Mouse (Mus musculus): Measurements from ENCODE around the gene Pkd1l1.

The Pkd1l1 gene

DNA sequence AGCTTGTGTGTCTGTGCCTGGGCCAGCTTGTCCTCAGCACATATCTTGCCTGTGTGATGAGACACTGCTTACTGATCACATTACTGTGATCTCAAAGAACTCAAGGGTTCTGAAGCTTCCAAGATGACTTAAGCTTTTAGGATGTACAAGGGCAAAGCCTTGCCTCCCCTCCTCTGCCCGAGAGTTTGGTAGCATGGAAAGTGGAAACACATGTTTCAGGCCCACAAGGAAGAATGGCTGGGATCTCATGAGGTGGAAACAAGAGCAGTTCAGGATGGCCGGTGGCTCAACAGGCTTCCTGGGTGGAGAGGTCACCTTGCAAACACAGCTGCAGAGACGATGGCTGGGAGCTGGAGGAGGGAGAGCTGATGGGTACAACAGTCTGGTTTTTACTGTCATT lies 147.0 kb downstream of the Pkd1l1 start:
- no peak for DNase-seq (ENCODE audit: low spot score in 2 of 2)

- DNase-seq (ENCODE audit: low spot score in 2 of 2), result no peak
Measured at GRCm38 (mm10) chr11:8825413-8825812, 147.7 kb downstream of the Pkd1l1 start.

DNA sequence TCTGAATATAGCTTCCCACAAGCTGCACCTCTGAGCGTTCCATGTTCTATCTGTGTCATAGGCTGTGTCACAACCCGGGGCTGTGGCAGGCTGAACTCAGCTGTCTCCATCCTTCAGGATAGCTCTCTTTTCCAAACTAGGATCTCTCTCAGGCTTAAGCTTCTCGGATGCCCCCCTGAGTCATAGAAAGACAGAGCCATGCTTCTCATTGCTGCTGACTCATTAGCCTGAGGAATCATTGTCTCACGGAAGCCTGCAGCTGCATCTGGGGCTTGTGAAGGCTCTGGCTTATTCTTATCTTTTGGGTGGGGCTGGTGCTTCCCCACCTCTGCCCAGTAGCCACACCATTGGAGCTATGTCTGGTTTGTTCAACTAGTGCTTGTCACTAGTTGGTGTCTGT lies 151.7 kb downstream of the Pkd1l1 start:
- DNase-seq (ENCODE audit: low spot score in 2 of 2), result no peak

GRCm38 (mm10) chr11:8817376-8817775 lies 155.7 kb downstream of the Pkd1l1 start:
- DNase-seq (ENCODE audit: low spot score in 2 of 2), result no peak

DNA sequence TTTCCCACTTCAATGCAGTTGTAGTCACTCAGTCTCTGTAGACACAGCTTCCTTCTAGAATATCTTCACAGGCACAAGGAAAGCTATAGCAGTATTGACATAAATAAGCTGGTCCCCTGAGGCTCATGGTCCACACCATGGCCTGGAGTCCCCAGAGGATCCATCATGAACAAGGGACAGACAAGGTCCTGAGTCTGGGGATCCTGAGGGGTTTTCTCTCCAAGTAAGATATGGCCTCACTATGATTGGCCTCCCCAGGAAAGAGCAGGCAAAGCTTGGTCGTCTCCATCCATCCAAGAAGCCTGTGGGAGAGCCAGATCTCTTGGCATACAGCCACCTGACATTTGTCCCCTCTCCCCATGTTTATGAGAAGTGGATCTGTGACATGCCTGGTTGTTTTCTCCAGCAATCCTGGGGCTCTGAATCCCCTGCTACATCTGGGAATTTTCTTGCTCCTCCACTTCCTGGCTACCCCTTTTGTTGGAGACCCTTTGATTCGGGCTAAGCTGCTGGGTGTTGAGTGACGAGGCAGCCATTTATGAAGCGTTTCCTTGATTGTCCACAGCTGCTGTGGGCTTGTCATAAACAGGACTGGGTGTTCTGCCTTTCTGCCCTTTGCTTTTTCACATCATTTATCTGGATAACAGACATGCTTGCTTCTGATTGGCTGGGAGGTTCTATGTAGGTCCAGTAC lies 158.8 kb downstream of the Pkd1l1 start:
- no peak for DNase-seq (ENCODE audit: low spot score in 2 of 2)

- no peak for DNase-seq (ENCODE audit: low spot score in 2 of 2)
Measured at GRCm38 (mm10) chr11:8811506-8812100, 161.5 kb downstream of the Pkd1l1 start.

DNA sequence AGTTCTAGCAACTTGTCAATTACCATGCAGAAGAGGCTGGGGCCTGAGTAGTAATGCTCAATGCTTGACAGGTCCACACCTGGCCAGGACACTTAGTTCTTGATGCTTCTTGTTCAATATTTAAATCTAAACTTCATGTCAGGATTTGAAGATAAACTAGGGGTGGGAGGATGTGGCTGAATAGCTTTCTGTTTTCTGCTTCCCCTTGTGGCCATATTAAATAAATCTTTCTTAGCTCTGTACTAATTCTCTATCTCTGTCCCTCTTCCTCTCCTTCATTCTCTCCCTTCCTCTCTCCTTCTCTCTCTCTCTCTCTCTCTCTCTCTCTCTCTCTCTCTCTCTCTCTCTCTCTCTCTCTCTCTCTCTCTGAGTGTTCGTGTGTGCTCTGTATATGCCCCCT lies 163.4 kb downstream of the Pkd1l1 start:
- DNase-seq (ENCODE audit: low spot score in 2 of 2), result no peak

DNA sequence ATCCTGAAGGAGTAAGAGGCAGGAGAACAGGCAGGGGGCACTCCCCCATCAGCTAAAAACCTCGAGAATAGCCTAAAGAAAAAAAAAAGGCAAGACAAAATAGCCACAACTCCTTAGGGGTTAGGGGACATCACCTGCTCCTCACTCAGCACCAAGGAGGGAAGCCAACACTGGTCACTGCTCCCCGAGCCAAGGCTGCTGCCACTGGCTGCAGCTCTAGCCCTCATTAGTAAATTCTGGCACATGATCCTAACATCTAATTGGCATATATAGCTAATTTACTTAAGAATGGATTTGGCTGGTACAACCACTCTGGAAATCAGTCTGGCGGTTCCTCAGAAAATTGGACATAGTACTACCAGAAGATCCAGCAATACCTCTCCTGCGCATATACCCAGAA lies 166.1 kb downstream of the Pkd1l1 start:
- DNase-seq (ENCODE audit: low spot score in 2 of 2), result no peak

DNA sequence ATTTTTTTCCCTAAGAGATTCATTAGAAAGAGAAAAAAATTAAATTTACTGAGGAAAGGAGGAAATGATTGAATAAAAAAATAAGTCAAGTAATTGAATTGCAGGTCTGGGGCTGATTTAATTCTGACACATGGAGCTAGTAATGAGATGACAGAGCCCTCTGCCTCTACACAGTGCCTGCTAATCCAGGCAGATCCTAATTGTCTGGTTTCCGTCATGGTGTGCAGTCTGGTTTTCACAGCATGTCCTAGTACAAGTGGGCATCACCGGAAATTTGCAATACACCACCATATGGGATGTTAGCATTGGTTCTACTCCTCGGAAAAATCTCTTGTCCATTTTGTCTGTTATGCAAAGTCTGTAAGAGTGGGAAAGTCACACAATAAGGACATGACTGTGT lies 168.9 kb downstream of the Pkd1l1 start:
- DNase-seq (ENCODE audit: low spot score in 2 of 2), result no peak

DNA sequence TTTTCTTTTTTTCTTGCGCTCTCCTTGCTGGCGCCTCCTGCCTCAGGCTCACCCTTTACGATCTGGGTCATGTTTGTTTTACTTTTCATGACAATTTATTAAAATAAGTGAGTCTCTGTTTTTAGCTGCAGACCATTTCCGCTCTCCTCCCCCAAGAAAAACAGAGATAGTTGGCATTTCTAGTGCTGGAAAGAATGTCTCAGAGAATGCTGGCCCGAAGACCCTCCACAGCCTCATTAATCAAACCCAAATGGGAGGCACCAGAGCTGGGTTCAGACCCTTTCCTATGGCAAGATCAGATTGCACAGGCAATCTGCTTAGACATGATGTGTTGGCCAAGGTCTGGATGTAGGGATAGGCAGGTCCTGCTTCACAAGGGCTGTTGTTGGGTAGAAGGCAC lies 175.6 kb downstream of the Pkd1l1 start:
- DNase-seq (ENCODE audit: low spot score in 2 of 2), result no peak

DNA sequence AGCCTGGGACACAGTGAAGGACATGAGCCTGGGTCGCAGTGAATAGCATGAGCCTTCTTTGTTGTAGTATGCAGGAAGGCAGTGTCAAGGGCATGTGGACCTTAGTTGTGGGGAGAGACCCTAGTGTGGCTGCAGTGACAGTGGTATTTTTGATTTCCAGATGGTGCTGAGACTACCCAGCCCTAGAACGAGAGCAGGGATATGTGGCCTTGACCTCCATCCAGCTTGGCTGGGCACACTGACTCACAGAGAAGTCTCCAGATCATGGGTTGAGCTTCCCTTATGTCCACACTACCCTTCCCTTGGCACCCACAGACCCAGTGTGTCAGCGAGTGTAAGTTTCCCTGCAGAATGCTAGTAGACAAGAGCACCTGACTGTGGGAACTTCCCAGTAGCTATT lies 178.0 kb downstream of the Pkd1l1 start:
- DNase-seq (ENCODE audit: low spot score in 2 of 2), result no peak

DNA sequence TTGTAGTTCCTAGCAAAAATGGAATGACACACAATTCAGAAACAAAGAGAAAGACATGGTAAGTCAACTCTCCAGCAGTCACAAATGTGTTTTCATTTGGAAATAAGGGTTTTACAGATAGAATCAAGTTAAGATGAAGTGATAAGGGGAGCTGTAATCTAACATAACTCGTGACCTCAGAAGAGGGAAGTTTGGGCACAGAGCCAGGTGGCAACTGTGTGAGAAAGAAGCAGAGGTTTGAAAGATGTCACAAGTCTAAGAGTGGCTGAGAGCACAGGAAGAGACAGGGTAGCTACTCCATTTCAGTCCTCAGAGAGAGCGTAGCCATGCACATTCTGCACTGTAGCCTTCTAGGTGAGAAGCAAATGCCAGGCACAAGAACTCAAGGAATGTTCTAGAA lies 180.9 kb downstream of the Pkd1l1 start:
- no peak for DNase-seq (ENCODE audit: low spot score in 2 of 2)

DNA sequence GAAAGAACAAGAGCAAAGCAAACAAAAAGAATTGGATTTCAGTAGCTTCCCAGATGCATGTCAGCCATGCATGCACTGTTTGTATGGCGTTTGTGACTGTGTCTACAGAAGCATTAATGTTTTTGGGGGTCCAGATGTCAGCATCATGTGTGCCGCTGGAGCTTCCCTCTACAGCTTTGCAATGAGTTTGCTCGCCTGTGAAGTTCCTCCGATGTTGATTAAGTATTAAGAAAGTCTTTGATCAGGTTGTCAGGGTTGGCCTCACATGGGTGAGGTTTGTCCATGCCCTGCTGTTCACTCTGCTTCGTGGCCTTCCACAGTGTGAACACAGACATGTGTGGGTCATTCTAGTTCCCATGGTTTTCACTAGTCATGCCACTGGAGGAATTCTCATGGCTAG lies 183.9 kb downstream of the Pkd1l1 start:
- DNase-seq (ENCODE audit: low spot score in 2 of 2), result no peak

DNA sequence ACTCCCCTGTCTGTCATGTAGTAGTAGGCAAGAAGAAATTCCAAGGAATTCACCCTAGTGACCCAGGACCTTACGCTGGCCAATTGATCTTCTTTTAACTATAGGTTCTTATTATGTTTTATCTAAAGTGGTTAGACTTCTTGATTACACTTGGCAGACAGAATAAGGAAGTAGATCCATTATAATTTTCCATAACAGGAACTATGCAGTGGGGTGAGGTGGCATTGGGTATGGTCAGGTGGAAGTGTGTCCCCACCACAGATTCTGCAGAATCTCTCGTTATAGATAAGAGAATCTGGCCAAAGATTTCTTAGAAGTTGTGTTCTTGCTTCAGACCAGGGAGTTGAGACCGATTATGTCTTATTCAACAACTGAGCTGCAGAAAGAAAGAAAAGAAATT lies 185.5 kb downstream of the Pkd1l1 start:
- no peak for DNase-seq (ENCODE audit: low spot score in 2 of 2)

GRCm38 (mm10) chr11:8784413-8784812 lies 188.7 kb downstream of the Pkd1l1 start:
- no peak for DNase-seq (ENCODE audit: low spot score in 2 of 2)

DNA sequence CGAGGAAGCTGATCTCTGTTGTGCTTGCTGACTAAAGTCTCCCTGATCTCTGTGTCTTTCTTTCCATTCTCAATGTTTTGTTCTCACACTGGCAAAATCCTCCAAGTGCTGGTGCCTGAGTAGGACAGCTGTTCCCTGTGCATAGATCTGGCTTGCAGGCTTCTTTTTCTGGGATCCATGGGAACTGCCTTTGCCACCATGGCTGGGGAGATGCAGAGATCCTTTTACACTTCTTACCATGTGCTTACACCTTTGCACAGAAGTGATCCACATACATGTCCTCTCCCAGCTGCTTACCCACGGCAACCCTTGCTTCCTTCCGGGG lies 191.0 kb downstream of the Pkd1l1 start:
- no peak for DNase-seq (ENCODE audit: low spot score in 2 of 2)

GRCm38 (mm10) chr11:8781308-8782140 lies 191.5 kb downstream of the Pkd1l1 start:
- DNase-seq (ENCODE audit: low spot score in 2 of 2), result no peak

DNA sequence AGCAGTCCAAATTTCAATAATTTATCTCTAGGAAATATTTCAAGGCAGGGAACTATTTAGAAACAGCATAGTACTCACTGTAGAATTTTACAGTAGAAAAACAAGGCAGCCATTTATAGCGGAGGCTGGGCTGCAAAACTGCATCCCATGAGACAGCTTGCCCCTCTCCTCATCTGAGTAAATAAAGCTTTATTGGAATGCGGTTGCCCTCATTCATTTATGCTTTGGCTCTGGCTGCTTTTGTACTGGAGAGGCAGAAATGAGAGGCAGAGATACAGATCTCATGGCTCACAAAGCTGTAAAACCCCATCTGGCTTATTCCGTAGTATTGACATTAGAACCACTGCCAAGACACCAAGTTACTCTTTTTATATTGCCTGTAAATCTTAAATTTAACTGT lies 193.6 kb downstream of the Pkd1l1 start:
- DNase-seq (ENCODE audit: low spot score in 2 of 2), result no peak
